Mouse (Mus musculus): ENCODE measurements around the gene Abca8a. TPM values are rescaled to one million over a fixed set of nuclear protein-coding genes. Genes with fewer than 3 reads are reported as not detected.

Abca8a gene
- not detected in 2 replicates for polyA plus RNA-seq (2016; fragmentation: Nextera tagmentation; extraction: Ambion mirVana)

DNA sequence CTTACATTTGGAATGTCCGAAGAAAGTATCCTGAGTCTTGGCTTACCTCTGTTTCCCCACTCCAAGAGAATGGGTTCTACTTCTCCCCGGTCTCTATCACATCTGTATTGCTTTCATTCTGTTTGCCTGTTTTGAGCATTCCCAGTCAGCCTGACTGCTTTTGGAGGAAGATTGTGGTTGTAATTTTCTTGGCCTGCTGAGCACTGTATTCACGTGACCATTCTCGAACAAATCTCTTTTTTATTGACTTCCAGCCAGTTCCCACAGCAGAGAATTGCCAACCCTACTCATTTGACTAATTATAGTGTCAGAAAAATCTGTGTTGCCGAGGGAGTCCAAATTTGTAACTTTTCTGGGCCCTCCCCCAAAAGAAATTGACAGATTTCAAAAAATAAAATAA lies at the start of gene Abca8a:
Abca8a (minus strand) TSS at position 121 of the 400 bp plus-strand sequence.
- no peak within 1 kb of the TSS for H3K27ac ChIP-seq
- 87% methylated on average over 5 of the region's 5 CpGs for WGBS

DNA sequence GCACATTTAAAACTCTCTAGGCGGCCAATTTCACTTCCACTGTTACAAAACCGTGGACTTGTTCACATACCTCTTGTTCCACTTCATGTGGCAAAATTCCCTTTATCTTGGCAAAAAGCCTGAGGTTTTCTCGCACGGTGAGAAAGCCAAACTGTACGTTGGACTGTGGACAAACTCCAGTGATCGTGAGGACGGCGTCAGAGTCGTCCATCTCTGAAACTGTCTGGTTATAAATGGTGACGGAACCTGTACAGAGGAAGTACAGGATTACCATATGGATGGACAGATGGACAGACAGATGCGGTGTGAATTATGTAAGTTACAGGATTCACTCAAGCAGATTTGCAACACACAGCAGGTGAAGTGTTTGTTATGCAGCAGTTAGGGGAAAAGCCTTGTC lies 49.6 kb upstream of the Abca8a start:
- Histone ChIP-seq H3K9me3 (no peaks in the 10 kb centered on the region), H3K4me3 (no peak overlapping the region), H3K36me3 (no peaks in the 10 kb centered on the region), H3K4me1 (replicated peaks) (no peaks in the 10 kb centered on the region), H3K27me3 (ENCODE audit: insufficient read depth, poor library complexity, severe bottlenecking) (no peaks in the 10 kb centered on the region), H3K27ac (no peak overlapping the region)
- WGBS, result 94% methylated on average over 11 of the region's 11 CpGs
- DNase-seq (ENCODE audit: low spot score), result no peak

More for the DNA sequence above, at the start of gene Abca8a:
- Histone ChIP-seq H3K36me3 (no peaks in the 10 kb centered on the region), H3K27me3 (ENCODE audit: insufficient read depth, poor library complexity, severe bottlenecking) (no peaks in the 10 kb centered on the region), H3K4me1 (replicated peaks) (no peaks in the 10 kb centered on the region), H3K4me3 (no peak within 1 kb of the TSS), H3K9me3 (no peaks in the 10 kb centered on the region)
- DNase-seq (ENCODE audit: low spot score), result no peak

DNA sequence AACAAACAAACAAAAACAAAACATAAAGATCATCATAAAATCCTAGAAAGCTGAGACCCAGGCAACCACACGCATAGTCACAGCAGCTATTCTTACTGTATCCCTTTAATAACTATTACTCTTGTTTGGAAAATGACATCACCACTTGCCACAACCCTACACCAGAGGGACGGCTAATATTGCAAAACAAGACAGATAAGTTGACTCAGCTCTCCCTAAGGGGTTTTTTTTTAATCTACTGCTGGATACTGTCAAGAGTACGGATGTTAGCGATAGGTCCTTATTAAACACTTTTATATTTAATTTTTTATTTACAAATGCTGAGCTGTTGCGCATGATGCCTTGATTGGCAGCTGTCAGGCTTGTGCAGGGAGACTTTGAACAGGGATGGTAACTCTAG lies 35.0 kb upstream of the Abca8a start:
- no peaks in the 10 kb centered on the region for H3K4me1 ChIP-seq (replicated peaks)
- H3K4me3 ChIP-seq, result no peak overlapping the region
- H3K27me3 ChIP-seq (ENCODE audit: insufficient read depth, poor library complexity, severe bottlenecking), result no peaks in the 10 kb centered on the region
- H3K36me3 ChIP-seq, result no peaks in the 10 kb centered on the region
- WGBS, result 90% methylated on average over 5 of the region's 5 CpGs
- no peak overlapping the region for H3K27ac ChIP-seq
- no peak for DNase-seq (ENCODE audit: low spot score)
- H3K9me3 ChIP-seq, result no peaks in the 10 kb centered on the region

DNA sequence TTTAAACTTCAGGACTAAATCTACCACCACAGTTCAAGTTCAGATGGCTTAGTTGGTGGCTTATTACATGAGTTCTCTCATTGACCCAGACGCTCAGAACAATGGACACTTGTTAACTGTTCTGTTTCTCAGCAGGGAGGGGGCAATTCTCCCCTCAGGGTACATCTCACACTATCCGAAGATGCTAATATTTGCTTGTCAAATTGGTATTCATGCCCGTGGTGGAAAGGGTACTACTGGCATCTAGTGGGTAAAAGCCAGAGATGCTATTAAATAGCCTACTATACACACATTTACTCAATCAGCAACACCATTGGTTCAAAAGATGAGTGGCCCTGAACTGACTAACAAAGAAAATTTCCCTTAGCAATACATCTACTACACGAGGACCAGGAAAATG lies 15.4 kb upstream of the Abca8a start:
- no peaks in the 10 kb centered on the region for H3K9me3 ChIP-seq
- no peak for DNase-seq (ENCODE audit: low spot score)
- H3K36me3 ChIP-seq, result no peaks in the 10 kb centered on the region
- WGBS, result 68% methylated on average over 4 of the region's 4 CpGs
- no peak overlapping the region for H3K4me3 ChIP-seq
- H3K4me1 ChIP-seq (replicated peaks), result no peaks in the 10 kb centered on the region
- H3K27ac ChIP-seq, result no peak overlapping the region
- no peaks in the 10 kb centered on the region for H3K27me3 ChIP-seq (ENCODE audit: insufficient read depth, poor library complexity, severe bottlenecking)

DNA sequence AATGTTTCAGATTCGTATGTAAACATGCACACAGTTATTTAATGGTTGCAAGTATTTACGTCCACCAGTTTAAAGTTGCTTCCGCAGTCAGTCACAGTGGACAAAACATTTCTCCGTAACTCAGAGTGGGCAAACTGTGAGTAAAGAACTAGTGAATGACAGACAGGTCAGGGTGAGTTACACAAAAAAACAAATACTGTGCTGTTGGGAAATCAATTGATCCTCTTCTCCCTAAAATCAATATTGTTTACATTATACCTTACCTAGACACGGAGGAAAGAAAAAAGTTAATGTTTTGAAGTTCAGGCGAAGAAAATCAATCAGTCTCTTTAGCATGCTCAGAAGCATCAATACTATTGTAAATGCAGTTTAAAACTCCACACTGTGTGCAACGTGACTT lies 5.7 kb upstream of the Abca8a start:
- no peak overlapping the region for H3K4me3 ChIP-seq
- no peaks in the 10 kb centered on the region for H3K27me3 ChIP-seq (ENCODE audit: insufficient read depth, poor library complexity, severe bottlenecking)
- 85% methylated on average over 7 of the region's 7 CpGs for WGBS
- no peak overlapping the region for H3K27ac ChIP-seq
- no peak for DNase-seq (ENCODE audit: low spot score)
- H3K4me1 ChIP-seq (replicated peaks), result no peaks in the 10 kb centered on the region
- H3K9me3 ChIP-seq, result no peaks in the 10 kb centered on the region
- H3K36me3 ChIP-seq, result no peaks in the 10 kb centered on the region

DNA sequence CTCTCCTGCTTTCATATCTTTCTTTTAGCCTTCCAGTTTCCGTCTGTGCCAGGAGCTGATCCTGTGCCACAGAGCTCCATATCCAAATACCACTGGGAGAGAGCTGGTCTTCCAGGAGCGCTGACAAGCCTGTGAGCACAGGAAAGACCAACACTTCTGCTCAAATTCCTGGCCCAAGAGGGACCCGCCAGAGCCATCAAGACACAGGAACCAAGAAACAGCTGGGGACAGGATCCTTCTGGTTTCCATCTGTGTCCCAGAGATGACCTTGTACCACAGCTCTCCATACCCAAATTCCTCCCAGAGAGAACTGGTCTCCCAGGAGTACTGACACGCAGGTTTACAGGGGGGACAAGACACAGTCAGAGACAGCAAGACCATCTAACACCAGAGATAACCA lies 3.1 kb upstream of the Abca8a start:
- DNase-seq (ENCODE audit: low spot score), result no peak
- WGBS, result 73% methylated on average over 4 of the region's 4 CpGs
- Histone ChIP-seq H3K27me3 (ENCODE audit: insufficient read depth, poor library complexity, severe bottlenecking) (no peaks in the 10 kb centered on the region), H3K36me3 (no peaks in the 10 kb centered on the region), H3K9me3 (no peaks in the 10 kb centered on the region), H3K4me1 (replicated peaks) (no peaks in the 10 kb centered on the region), H3K27ac (no peak overlapping the region), H3K4me3 (no peak overlapping the region)

DNA sequence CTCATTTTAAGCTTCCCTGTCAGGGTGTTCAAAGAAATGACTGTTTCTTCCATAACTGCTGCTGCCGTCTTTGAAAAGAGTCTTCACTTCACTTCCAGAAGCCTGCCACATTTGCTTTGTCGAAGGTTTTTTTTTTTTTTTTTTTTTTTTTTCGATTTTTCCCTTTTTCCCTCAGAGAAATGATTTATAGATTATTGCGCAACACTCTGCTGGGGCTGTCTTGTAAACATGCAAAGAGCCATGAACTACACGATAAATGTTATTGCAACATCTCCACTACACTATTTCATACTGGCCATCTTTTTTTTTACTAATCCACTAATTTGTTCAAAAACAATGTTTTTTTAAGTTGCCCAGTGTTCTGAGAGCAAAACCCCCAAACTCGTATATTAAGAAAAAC lies 1.7 kb upstream of the Abca8a start:
- Histone ChIP-seq H3K4me3 (no peak overlapping the region), H3K27me3 (ENCODE audit: insufficient read depth, poor library complexity, severe bottlenecking) (no peaks in the 10 kb centered on the region), H3K4me1 (replicated peaks) (no peaks in the 10 kb centered on the region), H3K36me3 (no peaks in the 10 kb centered on the region), H3K27ac (no peak overlapping the region), H3K9me3 (no peaks in the 10 kb centered on the region)
- no peak for DNase-seq (ENCODE audit: low spot score)
- WGBS, result 83% methylated on average over 6 of the region's 6 CpGs

DNA sequence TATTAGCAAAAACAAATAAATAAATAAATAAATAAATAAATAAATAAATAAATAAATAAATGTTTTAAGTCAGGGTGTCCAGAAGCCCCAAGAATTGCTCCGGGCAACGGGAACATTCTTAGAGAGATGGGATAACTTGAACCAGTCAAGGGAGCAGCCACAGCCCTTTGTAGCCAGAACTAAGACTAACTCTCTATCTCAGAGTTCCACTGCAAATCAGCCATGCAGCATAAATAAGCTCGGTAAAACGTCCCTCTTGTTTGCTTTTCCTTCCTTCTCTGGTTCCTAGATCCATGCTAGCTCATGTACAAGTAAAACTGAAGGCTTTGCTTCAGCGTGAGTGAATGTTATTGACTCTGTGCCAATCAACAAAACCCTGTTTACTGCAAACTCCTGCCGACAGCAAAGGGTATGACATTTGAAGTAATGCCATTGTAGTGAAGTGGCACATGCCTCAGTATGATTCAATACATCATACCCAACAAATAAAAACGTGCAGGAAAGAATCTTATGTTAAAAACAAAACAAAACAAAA lies 865 bp downstream of the Abca8a start:
- Histone ChIP-seq H3K4me3 (no peak overlapping the region), H3K4me1 (replicated peaks) (no peaks in the 10 kb centered on the region), H3K9me3 (no peaks in the 10 kb centered on the region), H3K27me3 (ENCODE audit: insufficient read depth, poor library complexity, severe bottlenecking) (no peaks in the 10 kb centered on the region), H3K27ac (no peak overlapping the region), H3K36me3 (no peaks in the 10 kb centered on the region)
- no peak for DNase-seq (ENCODE audit: low spot score)
- 79% methylated on average over 7 of the region's 7 CpGs for WGBS

DNA sequence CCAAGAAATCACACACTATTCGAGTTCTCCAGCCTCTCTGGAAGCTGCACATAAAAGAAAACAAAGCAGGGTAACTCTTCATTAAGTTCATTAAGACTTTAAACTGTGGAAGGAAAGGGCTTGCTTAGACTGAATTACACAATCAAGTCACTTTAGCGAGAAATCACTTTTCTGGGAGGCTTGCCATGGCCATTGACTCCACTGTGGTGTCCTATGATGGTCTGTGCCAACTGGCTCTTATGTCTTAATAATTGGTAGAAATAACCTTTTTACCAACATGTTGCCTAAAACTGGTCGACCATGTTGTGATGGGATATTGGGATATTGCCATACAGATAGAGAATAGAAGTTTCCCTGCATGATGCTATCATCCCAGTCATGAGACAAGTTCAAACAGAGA lies 1.5 kb downstream of the Abca8a start:
- no peak overlapping the region for H3K27ac ChIP-seq
- WGBS, result 87% methylated on average over 3 of the region's 3 CpGs
- DNase-seq (ENCODE audit: low spot score), result no peak
- no peak overlapping the region for H3K4me3 ChIP-seq
- H3K9me3 ChIP-seq, result no peaks in the 10 kb centered on the region
- no peaks in the 10 kb centered on the region for H3K36me3 ChIP-seq
- no peaks in the 10 kb centered on the region for H3K4me1 ChIP-seq (replicated peaks)
- no peaks in the 10 kb centered on the region for H3K27me3 ChIP-seq (ENCODE audit: insufficient read depth, poor library complexity, severe bottlenecking)

DNA sequence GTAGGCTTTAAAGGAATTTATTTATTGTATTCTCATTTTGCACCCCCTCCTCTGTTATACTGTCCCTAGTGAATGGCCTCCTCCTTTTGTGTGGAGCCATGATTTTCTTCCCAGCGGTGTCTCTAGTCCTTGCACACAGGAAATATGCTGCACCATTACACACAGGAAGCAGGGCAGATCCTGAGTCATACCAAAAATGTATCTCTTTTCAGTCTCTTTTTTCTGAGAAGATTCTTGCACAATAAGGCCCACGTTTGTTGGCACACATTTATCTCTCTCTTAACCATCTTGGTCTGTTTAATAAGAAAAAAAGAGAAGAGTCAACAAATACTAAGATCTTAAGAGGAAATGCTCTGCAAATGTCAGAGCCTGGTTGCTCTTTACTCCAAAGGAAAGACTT lies 4.5 kb downstream of the Abca8a start:
- Histone ChIP-seq H3K4me1 (replicated peaks) (no peaks in the 10 kb centered on the region), H3K4me3 (no peak overlapping the region), H3K36me3 (no peaks in the 10 kb centered on the region), H3K27me3 (ENCODE audit: insufficient read depth, poor library complexity, severe bottlenecking) (no peaks in the 10 kb centered on the region), H3K9me3 (no peaks in the 10 kb centered on the region), H3K27ac (no peak overlapping the region)
- DNase-seq (ENCODE audit: low spot score), result no peak
- 76% methylated on average over 2 of the region's 2 CpGs for WGBS

DNA sequence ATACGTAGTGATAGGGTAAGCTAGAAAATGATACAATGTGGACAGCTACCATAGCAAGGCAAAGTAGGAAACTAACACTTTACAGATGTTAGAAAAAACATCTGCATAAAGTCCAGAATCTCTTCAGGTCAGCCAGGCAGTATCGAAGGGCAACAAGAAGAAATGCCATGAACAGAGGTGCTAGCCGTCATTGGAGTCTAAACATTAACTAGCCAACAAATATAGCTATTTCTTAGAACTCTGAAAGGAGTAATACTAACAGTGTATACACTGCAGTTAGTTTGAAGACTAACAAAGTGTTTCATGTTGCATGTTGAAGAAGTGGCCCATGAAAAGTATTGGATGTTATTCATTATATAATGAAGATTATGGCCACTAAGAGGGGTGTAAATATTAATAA lies 23.6 kb downstream of the Abca8a start:
- DNase-seq (ENCODE audit: low spot score), result no peak
- no peaks in the 10 kb centered on the region for H3K36me3 ChIP-seq
- no peaks in the 10 kb centered on the region for H3K4me1 ChIP-seq (replicated peaks)
- no peaks in the 10 kb centered on the region for H3K27me3 ChIP-seq (ENCODE audit: insufficient read depth, poor library complexity, severe bottlenecking)
- H3K4me3 ChIP-seq, result no peak overlapping the region
- WGBS, result 88% methylated on average over 3 of the region's 3 CpGs
- no peak overlapping the region for H3K27ac ChIP-seq
- H3K9me3 ChIP-seq, result no peaks in the 10 kb centered on the region

DNA sequence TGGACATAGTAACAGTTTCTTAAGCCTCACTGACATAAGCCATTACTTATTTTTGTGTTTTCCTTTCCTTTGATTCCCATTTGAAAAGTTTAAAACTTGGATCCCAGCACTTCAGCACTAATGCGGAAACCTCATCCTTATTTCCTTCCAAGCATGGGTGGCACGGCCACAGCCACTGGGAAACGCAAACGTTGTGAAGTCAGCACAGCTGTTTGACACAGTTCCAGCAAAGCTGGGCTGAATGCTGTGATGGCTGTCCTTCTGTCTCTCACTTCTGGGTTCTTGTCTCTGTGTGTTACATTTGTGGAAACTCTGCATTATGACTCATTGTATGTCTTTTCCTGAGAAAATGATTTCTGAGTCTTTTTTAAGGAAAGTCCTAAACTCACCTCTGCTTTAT lies 34.7 kb downstream of the Abca8a start:
- H3K4me3 ChIP-seq, result no peak overlapping the region
- no peaks in the 10 kb centered on the region for H3K9me3 ChIP-seq
- H3K27ac ChIP-seq, result no peak overlapping the region
- H3K36me3 ChIP-seq, result no peaks in the 10 kb centered on the region
- no peak for DNase-seq (ENCODE audit: low spot score)
- WGBS, result 77% methylated on average over 4 of the region's 4 CpGs
- H3K4me1 ChIP-seq (replicated peaks), result no peaks in the 10 kb centered on the region
- H3K27me3 ChIP-seq (ENCODE audit: insufficient read depth, poor library complexity, severe bottlenecking), result no peaks in the 10 kb centered on the region

DNA sequence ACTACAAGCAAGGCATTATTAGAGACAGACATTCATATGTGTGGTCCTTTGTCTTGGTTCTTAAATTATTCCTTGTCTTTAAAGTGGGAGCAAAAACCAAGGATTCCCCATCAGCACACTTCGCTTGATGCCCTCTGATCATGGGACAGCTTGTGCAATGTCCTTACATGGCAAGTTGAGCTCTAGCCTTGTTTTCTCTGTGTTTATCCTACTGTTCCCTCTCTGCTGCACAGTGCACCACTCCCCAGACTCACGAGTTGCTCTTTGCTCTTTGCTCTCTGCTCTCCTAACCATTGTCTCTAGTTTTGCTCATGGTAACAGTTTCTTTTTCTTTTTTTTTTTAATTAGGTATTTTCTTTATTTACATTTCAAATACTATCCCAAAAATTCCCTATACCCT lies 35.7 kb downstream of the Abca8a start:
- Histone ChIP-seq H3K36me3 (no peaks in the 10 kb centered on the region), H3K27me3 (ENCODE audit: insufficient read depth, poor library complexity, severe bottlenecking) (no peaks in the 10 kb centered on the region), H3K4me3 (no peak overlapping the region), H3K9me3 (no peaks in the 10 kb centered on the region), H3K4me1 (replicated peaks) (no peaks in the 10 kb centered on the region), H3K27ac (no peak overlapping the region)
- no peak for DNase-seq (ENCODE audit: low spot score)
- 81% methylated on average over 2 of the region's 2 CpGs for WGBS

DNA sequence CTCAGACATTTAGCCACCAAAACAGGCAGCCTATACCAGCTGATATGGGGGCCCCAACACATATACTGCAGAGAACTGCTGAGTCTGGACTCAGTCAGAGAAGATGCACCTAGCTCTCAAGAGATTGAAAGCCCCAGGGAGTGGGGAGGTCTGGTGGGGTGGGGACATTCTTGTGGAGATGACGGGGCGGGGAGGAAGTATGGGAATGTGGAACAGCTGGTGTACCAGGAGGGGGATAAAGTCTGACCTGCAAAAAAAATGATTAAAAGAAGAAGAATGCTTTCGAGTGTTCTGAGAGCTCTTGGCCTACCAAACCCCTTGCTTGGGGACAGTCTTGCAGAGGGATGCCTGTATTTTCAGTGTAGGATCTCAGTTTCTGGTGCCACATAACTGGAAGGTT lies 42.1 kb downstream of the Abca8a start:
- WGBS, result 65% methylated on average over 3 of the region's 3 CpGs
- DNase-seq (ENCODE audit: low spot score), result no peak
- Histone ChIP-seq H3K27ac (no peak overlapping the region), H3K36me3 (no peaks in the 10 kb centered on the region), H3K4me3 (no peak overlapping the region), H3K9me3 (no peaks in the 10 kb centered on the region), H3K27me3 (ENCODE audit: insufficient read depth, poor library complexity, severe bottlenecking) (no peaks in the 10 kb centered on the region), H3K4me1 (replicated peaks) (no peaks in the 10 kb centered on the region)
